Mouse (Mus musculus) hindbrain, embryonic 14.5 days (tissue): ENCODE measurements around the gene Itpk1. TPM values are rescaled to one million over a fixed set of nuclear protein-coding genes. Genes with fewer than 3 reads are reported as not detected.

ENCODE experiments used
- ATAC-seq: fragments of 200-750 bp; cut with Nextera tagmentation; 2 replicates; pipeline ENCODE4 v1.8.0; 2017; ENCODE audit warnings: moderate number of reproducible peaks, mild to moderate bottlenecking, moderate TSS enrichment, moderate library complexity; ENCODE audit not compliant: low FRiP score
- DNase-seq: peaks from one replicate; pipeline ENCODE4 v3.0.0-alpha.2; 2015; ENCODE audit warnings: low spot score
- H3K27ac ChIP-seq: fragments of 300-500 bp; sonication (generic); 2 replicates; pipeline ENCODE4 v1.5.1; 2014; ENCODE audit warnings: mild to moderate bottlenecking, moderate library complexity
- H3K27me3 ChIP-seq: fragments of 300-500 bp; sonication (generic); 2 replicates; pipeline ENCODE4 v1.6.1; 2014; ENCODE audit warnings: mild to moderate bottlenecking, low read length, mixed read lengths; ENCODE audit not compliant: control insufficient read depth, insufficient read depth
- H3K36me3 ChIP-seq: fragments of 300-500 bp; sonication (generic); replicated peaks from 2 replicates; pipeline ENCODE4 v1.6.1; 2014; ENCODE audit not compliant: control insufficient read depth, insufficient read depth
- H3K4me1 ChIP-seq: fragments of 300-500 bp; sonication (generic); replicated peaks from 2 replicates; pipeline ENCODE4 v1.6.1; 2014; ENCODE audit warnings: antibody characterized with exemption, low read length, mixed read lengths; ENCODE audit not compliant: control insufficient read depth, insufficient read depth
- H3K4me2 ChIP-seq: fragments of 300-500 bp; sonication (generic); replicated peaks from 2 replicates; pipeline ENCODE4 v1.6.1; 2014; ENCODE audit warnings: mild to moderate bottlenecking, moderate library complexity
- H3K4me3 ChIP-seq: fragments of 300-500 bp; sonication (generic); replicated peaks from 2 replicates; pipeline ENCODE4 v1.5.1; 2014; ENCODE audit warnings: mild to moderate bottlenecking, low read length
- H3K9ac ChIP-seq: fragments of 300-500 bp; sonication (generic); 2 replicates; pipeline ENCODE4 v1.6.1; 2014
- H3K9me3 ChIP-seq: fragments of 300-500 bp; sonication (generic); 2 replicates; pipeline ENCODE4 v1.6.1; 2016; ENCODE audit warnings: low read length; ENCODE audit not compliant: control insufficient read depth
- WGBS: fragments of 180-500 bp; shearing (Covaris S2); extraction: QIAGEN DNeasy Blood & Tissue Kit; methylation state at CpG from one replicate; pipeline ENCODE4 v1.1.7; 2014; 5-methylcytosine and 5-hydroxymethylcytosine counted together
- microRNA counts: library from miRNA; unstranded; fragments of <30 nt; microRNA quantifications from one replicate; lab custom pipeline; 2016
- microRNA-seq: library from miRNA; unstranded; fragments of <30 nt; microRNA quantifications from one replicate; pipeline ENCODE4, GENCODE M21; 2016
- polyA plus RNA-seq: library from polyadenylated mRNA; unstranded; fragments of >200 nt; fragmentation: Nextera tagmentation; extraction: Ambion mirVana; gene quantifications from 2 replicates; pipeline ENCODE4 v1.2.1, GENCODE M21; 2014

Itpk1 gene
- polyA plus RNA-seq, 1 experiment from 2014 or later, result 31.6 TPM

- DNase-seq, result no peak
- Histone ChIP-seq H3K4me3 (no peak overlapping the region), H3K4me1 (no peaks in the 10 kb centered on the region), H3K27ac (no peak overlapping the region), H3K9ac (no peak overlapping the region), H3K36me3 (no peaks in the 10 kb centered on the region), H3K9me3 (no peaks in the 10 kb centered on the region), H3K4me2 (no peak overlapping the region), H3K27me3 (no peaks in the 10 kb centered on the region)
- WGBS, result 76% methylated on average over 5 of the region's 5 CpGs
- no peak for ATAC-seq
Measured at GRCm38 (mm10) chr12:102527989-102528388, 176.7 kb downstream of the Itpk1 start.

- Histone ChIP-seq H3K9ac (no peak overlapping the region), H3K9me3 (no peaks in the 10 kb centered on the region), H3K27ac (no peak overlapping the region), H3K4me1 (peaks cover 3% of the 10 kb centered on the region; the same call in 1 of the 2 replicates), H3K27me3 (no peaks in the 10 kb centered on the region), H3K4me3 (no peak overlapping the region), H3K4me2 (no peak overlapping the region), H3K36me3 (no peaks in the 10 kb centered on the region)
- 20% methylated on average over 6 of the region's 6 CpGs for whole genome bisulfite sequencing
- DNase-seq, result peak; percentile 70
- ATAC-seq, result no peak
Measured at GRCm38 (mm10) chr12:102524760-102525159, 180.0 kb downstream of the Itpk1 start.

- H3K9me3 ChIP-seq, result no peaks in the 10 kb centered on the region
- no peak overlapping the region for H3K4me3 ChIP-seq
- no peak overlapping the region for H3K9ac ChIP-seq
- H3K4me2 ChIP-seq, result no peak overlapping the region
- H3K4me1 ChIP-seq, result peaks cover 3% of the 10 kb centered on the region; the same call in 1 of the 2 replicates
- no peaks in the 10 kb centered on the region for H3K27me3 ChIP-seq
- DNase-seq (no peak), ATAC-seq (no peak)
- no peaks in the 10 kb centered on the region for H3K36me3 ChIP-seq
- no peak overlapping the region for H3K27ac ChIP-seq
- 66% methylated on average over 3 of the region's 3 CpGs for WGBS
Measured at GRCm38 (mm10) chr12:102524216-102524615, 180.5 kb downstream of the Itpk1 start.

GRCm38 (mm10) chr12:102521777-102522319 lies 182.9 kb downstream of the Itpk1 start:
- H3K27ac ChIP-seq, result no peak overlapping the region
- 37% methylated on average over 13 of the region's 13 CpGs for WGBS

GRCm38 (mm10) chr12:102519929-102520720 lies 184.6 kb downstream of the Itpk1 start:
- ATAC-seq (no peak), DNase-seq (no peak)
- Histone ChIP-seq H3K4me3 (no peak overlapping the region), H3K27ac (no peak overlapping the region), H3K36me3 (no peaks in the 10 kb centered on the region), H3K4me2 (no peak overlapping the region), H3K4me1 (peaks cover 3% of the 10 kb centered on the region; the same call in 1 of the 2 replicates), H3K27me3 (no peaks in the 10 kb centered on the region), H3K9ac (no peak overlapping the region), H3K9me3 (no peaks in the 10 kb centered on the region)
- WGBS, result 87% methylated on average over 12 of the region's 12 CpGs

More at GRCm38 (mm10) chr12:102521777-102522319, 182.9 kb downstream of the Itpk1 start:
- DNase-seq, result no peak
- ATAC-seq, result no peak
- no peaks in the 10 kb centered on the region for H3K27me3 ChIP-seq
- H3K4me2 ChIP-seq, result no peak overlapping the region
- H3K4me3 ChIP-seq, result no peak overlapping the region
- no peak overlapping the region for H3K9ac ChIP-seq
- peaks cover 3% of the 10 kb centered on the region; the same call in 1 of the 2 replicates for H3K4me1 ChIP-seq
- H3K36me3 ChIP-seq, result no peaks in the 10 kb centered on the region
- no peaks in the 10 kb centered on the region for H3K9me3 ChIP-seq

MicroRNA genes within 50 kb of the gene (microRNA counts, 519-probe panel; counts per million panel counts)
- microRNA mmu-miR-1936 (lab: Ali Mortazavi, UCI), result not detected

Small RNA genes within 50 kb of the gene (microRNA-seq; reads per million reads assigned to microRNA genes)
- 0.65 reads per million for gene Mir1936

Other genes starting within 250 kb of the Itpk1 start
- gene Golga5, start 235.8 kb downstream of the Itpk1 start, polyA plus RNA-seq, result 25.9 and 28.1 TPM in 2 replicates
- 109 and 123 TPM in 2 replicates for gene Chga, start 150.0 kb downstream of the Itpk1 start, polyA plus RNA-seq
- gene Moap1, start 38.7 kb upstream of the Itpk1 start, polyA plus RNA-seq, result 64.6 and 67.3 TPM in 2 replicates
- gene Tmem251, start 38.8 kb upstream of the Itpk1 start, polyA plus RNA-seq, result 11.9 and 12.8 TPM in 2 replicates
- gene Gm28051, start 52.8 kb upstream of the Itpk1 start, polyA plus RNA-seq, result not detected in 2 replicates
- gene Gon7, start 52.9 kb upstream of the Itpk1 start, polyA plus RNA-seq, result 40.2 and 45.7 TPM in 2 replicates
- 44.8 and 48.6 TPM in 2 replicates for gene Ubr7, start 53.0 kb upstream of the Itpk1 start, polyA plus RNA-seq
- gene Gm20604, start 53.7 kb upstream of the Itpk1 start, polyA plus RNA-seq, result 49.5 and 50.7 TPM in 2 replicates
- gene Btbd7, start 173.5 kb upstream of the Itpk1 start, polyA plus RNA-seq, result 14.6 and 14.9 TPM in 2 replicates
- gene Cox8c, start 194.4 kb upstream of the Itpk1 start, polyA plus RNA-seq, result not detected in 2 replicates
- gene Unc79, start 243.9 kb upstream of the Itpk1 start, polyA plus RNA-seq, result 10.2 and 11.3 TPM in 2 replicates